Mouse (Mus musculus) embryonic facial prominence, embryonic 10.5 days (tissue): ENCODE results near the gene Psmd5. TPM values are rescaled to one million over a fixed set of nuclear protein-coding genes. Genes with fewer than 3 reads are reported as not detected.

Experiments used
- DNase-seq: peaks from one replicate; pipeline ENCODE4 v3.0.0-alpha.2; 2017; ENCODE audit warnings: low spot score
- H3K27ac ChIP-seq: fragments of 300-500 bp; sonication (generic); replicated peaks from 2 replicates; pipeline ENCODE4 v1.5.1; 2016; ENCODE audit warnings: mild to moderate bottlenecking
- H3K27me3 ChIP-seq: fragments of 300-500 bp; sonication (generic); replicated peaks from 2 replicates; pipeline ENCODE4 v1.6.1; 2016; ENCODE audit warnings: low read depth, mild to moderate bottlenecking; ENCODE audit not compliant: poor library complexity, severe bottlenecking
- H3K36me3 ChIP-seq: fragments of 300-500 bp; sonication (generic); replicated peaks from 2 replicates; pipeline ENCODE4 v1.6.1; 2016; ENCODE audit warnings: mild to moderate bottlenecking, moderate library complexity
- H3K4me1 ChIP-seq: fragments of 300-500 bp; sonication (generic); 2 replicates; pipeline ENCODE4 v1.6.1; 2016
- H3K4me3 ChIP-seq: fragments of 300-500 bp; sonication (generic); 2 replicates; pipeline ENCODE4 v1.5.1; 2016; ENCODE audit warnings: mild to moderate bottlenecking, moderate library complexity
- H3K9me3 ChIP-seq: fragments of 300-500 bp; sonication (generic); 2 replicates; pipeline ENCODE4 v1.6.1; 2016; ENCODE audit warnings: mild to moderate bottlenecking
- WGBS: fragments of 180-500 bp; shearing (Covaris S2); methylation state at CpG from one replicate; pipeline ENCODE4 v1.1.7; 2016; 5-methylcytosine and 5-hydroxymethylcytosine counted together
- polyA plus RNA-seq: library from polyadenylated mRNA; unstranded; fragments of >200 nt; fragmentation: Nextera tagmentation; extraction: Ambion mirVana; gene quantifications from 2 replicates; pipeline ENCODE4 v1.2.1, GENCODE M21; 2016

Psmd5 gene
- polyA plus RNA-seq, 1 experiment from 2014 or later = 127 TPM

- Histone ChIP-seq H3K4me3 (peak overlapping the region; percentile 49), H3K4me1 (peaks cover 34% of the 10 kb centered on the region), H3K36me3 (no peaks in the 10 kb centered on the region; the same call in 1 of the 2 replicates), H3K27me3 (peaks cover 28% of the 10 kb centered on the region), H3K9me3 (no peaks in the 10 kb centered on the region), H3K27ac (no peak overlapping the region)
- peak; percentile 98 for DNase-seq
- WGBS = under 1% methylated on average over 34 of the region's 34 CpGs
Observed at GRCm38 (mm10) chr2:34904849-34905542, 30.2 kb upstream of the Psmd5 start.

DNA sequence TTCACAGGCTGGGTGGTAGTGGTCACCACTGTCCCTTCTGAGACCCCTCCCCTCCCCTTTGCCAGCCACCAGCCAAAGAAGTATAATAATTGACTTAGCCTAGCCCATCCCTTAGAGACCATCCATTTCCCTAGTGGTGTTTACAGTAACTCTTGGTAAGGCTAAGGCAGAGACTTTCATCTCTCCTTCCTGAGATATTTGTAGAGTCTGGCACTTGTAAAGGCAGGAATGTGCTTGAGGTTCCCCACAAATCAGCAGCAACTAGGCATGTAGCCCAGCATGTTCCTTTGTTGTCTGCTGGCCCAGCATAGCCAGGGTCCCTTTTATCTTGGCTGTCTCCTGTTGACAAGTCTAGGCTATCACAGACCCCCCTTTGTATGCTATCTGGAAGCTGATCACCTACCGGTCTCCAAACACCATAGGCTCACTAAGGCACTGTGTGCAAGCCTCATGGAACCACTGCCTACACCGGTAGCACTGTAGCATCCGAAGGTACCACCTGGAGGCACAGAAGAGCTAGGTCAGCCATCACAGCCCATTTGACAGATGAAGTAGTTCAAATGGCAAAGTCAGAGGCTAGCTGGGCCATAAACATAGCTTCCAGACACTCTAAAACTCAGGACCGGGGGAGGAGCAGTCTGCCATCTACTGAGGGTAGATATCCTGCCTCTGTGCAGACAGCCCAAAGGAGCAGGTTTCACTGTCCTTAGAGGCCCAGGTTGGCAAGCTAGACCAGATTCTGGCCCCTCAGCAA, 29.1 kb upstream of the Psmd5 start:
- Histone ChIP-seq H3K27me3 (peaks cover 29% of the 10 kb centered on the region), H3K36me3 (no peaks in the 10 kb centered on the region; the same call in 1 of the 2 replicates), H3K4me1 (peaks cover 34% of the 10 kb centered on the region), H3K4me3 (no peak overlapping the region), H3K9me3 (no peaks in the 10 kb centered on the region), H3K27ac (no peak overlapping the region)
- no peak for DNase-seq
- 75% methylated on average over 4 of the region's 4 CpGs for WGBS

GRCm38 (mm10) chr2:34903191-34903590, 28.4 kb upstream of the Psmd5 start:
- no peak overlapping the region for H3K4me3 ChIP-seq
- no peaks in the 10 kb centered on the region; the same call in 1 of the 2 replicates for H3K36me3 ChIP-seq
- H3K27ac ChIP-seq = no peak overlapping the region
- H3K27me3 ChIP-seq = peaks cover 33% of the 10 kb centered on the region
- no peak for DNase-seq
- H3K9me3 ChIP-seq = no peaks in the 10 kb centered on the region
- H3K4me1 ChIP-seq = peaks cover 34% of the 10 kb centered on the region
- WGBS = 91% methylated on average over 7 of the region's 7 CpGs

DNA sequence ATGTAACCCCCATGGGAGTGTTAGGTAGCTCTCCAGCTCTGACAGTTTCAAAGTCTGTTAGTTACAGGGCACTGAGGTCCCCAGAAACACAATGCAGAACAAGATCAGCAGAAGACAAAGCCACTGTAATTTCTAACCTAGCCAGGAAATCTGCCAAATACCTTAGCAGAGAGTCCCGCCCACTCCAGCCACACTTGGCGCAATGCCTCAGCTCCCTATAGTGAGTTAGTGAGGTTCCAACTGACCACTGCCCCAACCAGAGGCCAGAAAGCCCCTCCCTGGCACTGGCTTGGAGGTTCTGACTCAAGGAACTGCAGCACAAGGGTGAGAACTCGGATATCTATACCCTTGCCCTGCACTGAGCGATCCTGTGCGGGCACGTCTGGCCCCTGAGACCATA, 28.0 kb upstream of the Psmd5 start:
- H3K4me1 ChIP-seq = peaks cover 34% of the 10 kb centered on the region

GRCm38 (mm10) chr2:34901726-34902125, 27.0 kb upstream of the Psmd5 start:
- no peak for DNase-seq
- Histone ChIP-seq H3K4me3 (no peak overlapping the region), H3K36me3 (no peaks in the 10 kb centered on the region; the same call in 1 of the 2 replicates), H3K27me3 (peaks cover 24% of the 10 kb centered on the region), H3K4me1 (peaks cover 30% of the 10 kb centered on the region), H3K9me3 (no peaks in the 10 kb centered on the region), H3K27ac (no peak overlapping the region)
- 74% methylated on average over 4 of the region's 4 CpGs for WGBS

More for the DNA sequence above, 28.0 kb upstream of the Psmd5 start:
- Histone ChIP-seq H3K9me3 (no peaks in the 10 kb centered on the region), H3K27ac (no peak overlapping the region), H3K4me3 (no peak overlapping the region), H3K36me3 (no peaks in the 10 kb centered on the region; the same call in 1 of the 2 replicates), H3K27me3 (peaks cover 29% of the 10 kb centered on the region)
- no peak for DNase-seq
- WGBS = 87% methylated on average over 6 of the region's 6 CpGs

DNA sequence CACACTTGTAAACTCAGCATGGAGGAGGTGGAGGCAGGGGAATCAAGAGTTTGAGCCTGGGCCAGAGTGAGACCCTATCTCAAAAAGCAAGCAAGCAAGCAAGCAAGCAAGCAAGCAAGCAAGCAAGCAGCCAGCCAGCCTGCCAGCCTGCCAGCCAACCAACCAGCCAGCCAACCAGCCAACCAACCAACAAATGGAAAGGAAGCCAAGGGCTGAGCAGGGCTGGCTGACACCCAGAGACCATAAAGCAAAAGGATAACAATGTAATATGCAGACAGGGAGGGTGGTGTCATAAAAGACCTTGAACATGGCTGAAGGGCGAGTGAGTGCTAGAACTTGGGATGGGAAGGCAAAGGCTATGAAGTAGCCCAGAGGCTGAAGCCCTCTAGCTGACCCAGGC, 25.6 kb upstream of the Psmd5 start:
- H3K27me3 ChIP-seq = peaks cover 27% of the 10 kb centered on the region
- H3K4me3 ChIP-seq = no peak overlapping the region
- no peaks in the 10 kb centered on the region; the same call in 1 of the 2 replicates for H3K36me3 ChIP-seq
- 74% methylated on average over 1 of the region's 1 CpGs for WGBS
- H3K27ac ChIP-seq = no peak overlapping the region
- H3K9me3 ChIP-seq = no peaks in the 10 kb centered on the region
- peaks cover 27% of the 10 kb centered on the region for H3K4me1 ChIP-seq
- DNase-seq = no peak

DNA sequence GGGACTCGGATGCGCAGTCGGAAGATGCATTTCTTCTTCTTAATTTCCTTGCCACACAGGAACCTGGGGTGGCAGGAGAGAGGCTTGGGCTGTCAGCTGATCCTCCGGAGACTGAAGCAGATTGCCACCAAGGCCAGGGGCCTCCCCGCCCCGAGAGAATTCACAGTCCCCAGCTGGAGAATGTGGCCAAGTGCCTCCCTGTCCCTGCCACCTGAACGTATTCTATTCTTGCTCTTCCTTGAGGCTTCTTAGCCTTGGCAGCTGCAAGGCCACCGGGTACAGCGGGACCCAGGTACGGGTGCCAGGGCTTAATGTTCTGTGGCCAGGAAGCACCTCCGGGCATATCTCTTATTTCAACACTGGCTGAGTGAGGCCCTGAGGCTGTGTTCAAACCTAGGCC, 24.9 kb upstream of the Psmd5 start:
- Histone ChIP-seq H3K9me3 (no peaks in the 10 kb centered on the region), H3K4me3 (no peak overlapping the region), H3K36me3 (no peaks in the 10 kb centered on the region; the same call in 1 of the 2 replicates), H3K27ac (no peak overlapping the region), H3K4me1 (peaks cover 20% of the 10 kb centered on the region), H3K27me3 (peaks cover 27% of the 10 kb centered on the region)
- DNase-seq = no peak
- WGBS = 76% methylated on average over 11 of the region's 11 CpGs

DNA sequence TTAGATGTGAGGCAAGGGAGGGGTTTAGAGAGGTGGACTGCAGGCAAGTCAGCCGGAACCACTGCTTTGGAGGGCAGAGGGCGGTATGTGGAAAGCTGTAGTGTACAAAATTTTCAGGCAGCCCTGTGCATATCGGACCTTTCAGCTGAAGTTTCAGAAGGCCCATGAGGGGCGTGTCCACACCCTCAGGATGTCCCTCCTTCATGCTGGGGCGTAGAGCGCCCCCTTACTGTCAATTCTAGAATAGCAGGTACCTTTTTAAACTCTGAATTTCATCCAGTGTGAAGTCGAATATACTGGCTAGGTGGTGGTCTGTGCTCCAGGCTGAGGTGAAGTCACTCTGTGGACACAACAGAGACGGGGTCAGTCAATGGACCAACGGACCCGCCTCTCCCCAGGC, 23.1 kb upstream of the Psmd5 start:
- peaks cover 10% of the 10 kb centered on the region for H3K4me1 ChIP-seq
- peaks cover 27% of the 10 kb centered on the region for H3K27me3 ChIP-seq
- no peak overlapping the region for H3K27ac ChIP-seq
- H3K4me3 ChIP-seq = no peak overlapping the region
- 22% methylated on average over 10 of the region's 10 CpGs for WGBS
- no peaks in the 10 kb centered on the region for H3K9me3 ChIP-seq
- DNase-seq = peak; percentile 43
- no peaks in the 10 kb centered on the region; the same call in 1 of the 2 replicates for H3K36me3 ChIP-seq

- no peak for DNase-seq
- H3K9me3 ChIP-seq = no peaks in the 10 kb centered on the region
- H3K4me3 ChIP-seq = no peak overlapping the region
- H3K27me3 ChIP-seq = peaks cover 27% of the 10 kb centered on the region
- WGBS = 87% methylated on average over 17 of the region's 17 CpGs
- H3K4me1 ChIP-seq = peaks cover 10% of the 10 kb centered on the region
- H3K36me3 ChIP-seq = no peaks in the 10 kb centered on the region; the same call in 1 of the 2 replicates
- H3K27ac ChIP-seq = no peak overlapping the region
Observed at GRCm38 (mm10) chr2:34896821-34897460, 22.2 kb upstream of the Psmd5 start.

DNA sequence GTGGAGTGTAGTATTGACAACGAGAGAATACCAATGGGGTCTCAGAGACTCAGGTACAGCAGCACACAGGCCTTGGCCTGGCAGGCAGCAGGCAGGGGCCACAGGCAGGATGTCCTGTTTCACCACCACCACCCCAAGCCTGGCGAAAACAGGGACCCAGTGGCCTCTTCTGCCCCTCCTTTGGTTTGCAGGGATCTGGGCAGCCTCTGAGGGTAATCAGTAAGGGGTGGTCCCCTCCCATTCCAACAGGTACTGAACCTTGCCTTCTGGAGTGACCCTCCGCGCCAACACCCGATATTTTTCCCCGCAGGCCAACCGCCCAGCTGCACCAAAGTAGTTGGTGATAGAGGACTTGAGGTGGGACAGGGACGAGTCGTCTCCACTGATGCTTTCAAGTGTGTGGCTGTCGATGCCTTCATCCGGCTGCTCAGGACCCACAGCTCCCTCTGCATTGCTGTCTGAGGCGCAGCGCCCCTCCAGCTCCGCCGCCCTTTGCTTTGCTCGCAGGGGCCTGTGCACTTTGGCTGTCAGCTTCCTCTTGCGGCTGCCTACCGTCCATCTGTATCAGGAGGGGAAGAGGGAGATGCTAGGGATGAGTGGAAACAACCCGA, 20.8 kb upstream of the Psmd5 start:
- H3K27ac ChIP-seq = no peak overlapping the region; the same call in 1 of the 2 replicates
- no peaks in the 10 kb centered on the region for H3K36me3 ChIP-seq
- H3K4me3 ChIP-seq = no peak overlapping the region
- no peak for DNase-seq
- 79% methylated on average over 19 of the region's 19 CpGs for WGBS
- H3K9me3 ChIP-seq = no peaks in the 10 kb centered on the region
- H3K4me1 ChIP-seq = peaks cover 3% of the 10 kb centered on the region; the same call in 1 of the 2 replicates
- peaks cover 27% of the 10 kb centered on the region for H3K27me3 ChIP-seq

DNA sequence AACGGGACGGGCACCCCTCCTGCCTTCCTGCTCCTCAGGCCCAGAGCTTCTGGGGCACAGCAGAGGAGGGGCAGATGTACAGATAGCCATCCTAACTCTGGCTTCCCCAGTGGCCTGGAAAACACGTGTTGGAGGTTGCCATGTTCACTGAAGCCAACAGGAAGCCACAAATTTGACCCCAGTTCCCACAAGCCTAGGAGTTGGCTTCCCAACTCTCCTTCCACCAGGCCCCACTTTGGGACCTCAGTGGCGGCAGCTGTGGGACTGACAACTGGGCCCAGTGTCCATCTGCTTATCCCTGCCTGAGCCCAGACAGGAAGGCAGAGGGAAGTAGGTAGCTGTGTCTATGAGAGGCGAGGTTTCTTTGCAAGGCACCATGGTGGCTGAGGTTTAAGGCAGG, 19.2 kb upstream of the Psmd5 start:
- no peak overlapping the region for H3K4me3 ChIP-seq
- H3K4me1 ChIP-seq = no peaks in the 10 kb centered on the region
- WGBS = 73% methylated on average over 5 of the region's 5 CpGs
- no peak overlapping the region for H3K27ac ChIP-seq
- H3K9me3 ChIP-seq = no peaks in the 10 kb centered on the region
- H3K27me3 ChIP-seq = peaks cover 17% of the 10 kb centered on the region
- DNase-seq = no peak
- H3K36me3 ChIP-seq = no peaks in the 10 kb centered on the region

GRCm38 (mm10) chr2:34884186-34884585, 9.4 kb upstream of the Psmd5 start:
- no peak for DNase-seq
- Histone ChIP-seq H3K9me3 (no peaks in the 10 kb centered on the region), H3K27me3 (peaks cover 7% of the 10 kb centered on the region; the same call in 1 of the 2 replicates), H3K36me3 (no peaks in the 10 kb centered on the region), H3K4me1 (0 out of 2 replicates have a peak, but pooled peaks cover 3% of the 10 kb centered on the region), H3K4me3 (no peak overlapping the region), H3K27ac (no peak overlapping the region)
- WGBS = 74% methylated on average over 2 of the region's 2 CpGs
